Mouse (Mus musculus) CH12.LX (cell line): Measurements from ENCODE around the gene Cldn2.

ENCODE experiments used
- CHD2 ChIP-seq: IDR thresholded peaks from 2 replicates; pipeline ENCODE4 v1.6.1; 2011; ENCODE audit warnings: low read length, improper control_type of control experiment
- CTCF ChIP-seq, 2 experiments: IDR thresholded peaks in 1 of 2; conservative IDR thresholded peaks in 1 of 2; 2 replicates each; pipeline ENCODE4 v1.5.1; 2011 to 2012; ENCODE audit warnings: low read depth in 2 of 2, low read length in 2 of 2, improper control_type of control experiment in 1 of 2, inconsistent platforms in 1 of 2, mild to moderate bottlenecking in 1 of 2, moderate library complexity in 1 of 2
- EP300 ChIP-seq: IDR thresholded peaks from 2 replicates; pipeline ENCODE4 v1.6.1; 2011; ENCODE audit warnings: low read length, improper control_type of control experiment
- KAT2A ChIP-seq: IDR thresholded peaks from 2 replicates; pipeline ENCODE4 v1.6.1; 2012; ENCODE audit warnings: low read length, improper control_type of control experiment, inconsistent platforms; ENCODE audit not compliant: insufficient replicate concordance
- MAFK ChIP-seq: IDR thresholded peaks from 2 replicates; pipeline ENCODE4 v1.6.1; 2011; ENCODE audit warnings: low read length, improper control_type of control experiment; ENCODE audit not compliant: insufficient replicate concordance
- NRF1 ChIP-seq: IDR thresholded peaks from 2 replicates; pipeline ENCODE4 v1.6.1; 2014; ENCODE audit warnings: low read depth, mild to moderate bottlenecking, inconsistent platforms, low read length, improper control_type of control experiment, moderate library complexity
- POLR2A ChIP-seq: IDR thresholded peaks from 2 replicates; pipeline ENCODE4 v1.6.1; 2011; ENCODE audit warnings: low read depth, mild to moderate bottlenecking, improper control_type of control experiment, low read length
- SMC3 ChIP-seq: IDR thresholded peaks from 2 replicates; pipeline ENCODE4 v1.6.1; 2011; ENCODE audit warnings: low read depth, low read length, improper control_type of control experiment
- USF1 ChIP-seq: IDR thresholded peaks from 2 replicates; pipeline ENCODE4 v1.6.1; 2014; ENCODE audit warnings: low read depth, mild to moderate bottlenecking, inconsistent platforms, low read length, improper control_type of control experiment

- TF ChIP-seq POLR2A (no peak), KAT2A (no peak), CHD2 (no peak), EP300 (no peak), NRF1 (no peak), CTCF (conservative IDR thresholded peaks at IDR 0.05 in 1 of 2, IDR thresholded peaks at IDR 0.05 in 1 of 2; ENCODE audit: low read depth in 2 of 2, low read length in 2 of 2) (no peak), USF1 (no peak), MAFK (no peak), SMC3 (no peak)
Observed at GRCm38 (mm10) chrX:139797875-139798274, 2.8 kb upstream of the Cldn2 start.
